Mouse (Mus musculus) right cerebral cortex, adult 2 months (tissue): ENCODE results near the gene Mkln1.
A peak's percentile ranks its signal among the peaks of the same experiment; 100 is the strongest.

Source experiments
- DNase-seq, 2 experiments: peaks; one replicate each; pipeline ENCODE4 v3.0.0; 2021 to 2022; ENCODE audit warnings: low spot score in 2 of 2

Mkln1 gene

GRCm38 (mm10) chr6:31513726-31514125 is 115.2 kb downstream of the Mkln1 start:
- DNase-seq = no peak

GRCm38 (mm10) chr6:31517681-31518337 is 119.3 kb downstream of the Mkln1 start:
- no peak for DNase-seq

DNA sequence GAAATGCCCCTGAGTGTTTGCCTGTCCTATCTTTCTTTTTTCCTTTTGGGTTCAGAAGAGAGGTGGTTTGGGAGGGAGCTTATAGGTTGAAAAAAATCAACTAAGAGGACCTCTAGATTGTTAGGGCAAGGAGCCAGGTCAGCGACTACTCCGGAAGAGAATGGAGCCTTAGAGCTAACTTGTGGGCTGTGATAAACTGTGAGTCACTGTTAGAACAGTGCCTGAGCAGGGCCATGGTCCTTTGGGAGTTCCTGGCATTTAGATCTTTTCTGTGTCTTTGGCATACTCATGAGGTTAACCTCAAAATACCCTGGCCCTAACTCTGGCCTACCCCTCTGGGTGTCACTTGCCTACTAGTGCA is 119.8 kb downstream of the Mkln1 start:
- no peak for DNase-seq

GRCm38 (mm10) chr6:31519001-31519471 is 120.5 kb downstream of the Mkln1 start:
- DNase-seq = no peak

GRCm38 (mm10) chr6:31520486-31521215 is 122.1 kb downstream of the Mkln1 start:
- DNase-seq = no peak

DNA sequence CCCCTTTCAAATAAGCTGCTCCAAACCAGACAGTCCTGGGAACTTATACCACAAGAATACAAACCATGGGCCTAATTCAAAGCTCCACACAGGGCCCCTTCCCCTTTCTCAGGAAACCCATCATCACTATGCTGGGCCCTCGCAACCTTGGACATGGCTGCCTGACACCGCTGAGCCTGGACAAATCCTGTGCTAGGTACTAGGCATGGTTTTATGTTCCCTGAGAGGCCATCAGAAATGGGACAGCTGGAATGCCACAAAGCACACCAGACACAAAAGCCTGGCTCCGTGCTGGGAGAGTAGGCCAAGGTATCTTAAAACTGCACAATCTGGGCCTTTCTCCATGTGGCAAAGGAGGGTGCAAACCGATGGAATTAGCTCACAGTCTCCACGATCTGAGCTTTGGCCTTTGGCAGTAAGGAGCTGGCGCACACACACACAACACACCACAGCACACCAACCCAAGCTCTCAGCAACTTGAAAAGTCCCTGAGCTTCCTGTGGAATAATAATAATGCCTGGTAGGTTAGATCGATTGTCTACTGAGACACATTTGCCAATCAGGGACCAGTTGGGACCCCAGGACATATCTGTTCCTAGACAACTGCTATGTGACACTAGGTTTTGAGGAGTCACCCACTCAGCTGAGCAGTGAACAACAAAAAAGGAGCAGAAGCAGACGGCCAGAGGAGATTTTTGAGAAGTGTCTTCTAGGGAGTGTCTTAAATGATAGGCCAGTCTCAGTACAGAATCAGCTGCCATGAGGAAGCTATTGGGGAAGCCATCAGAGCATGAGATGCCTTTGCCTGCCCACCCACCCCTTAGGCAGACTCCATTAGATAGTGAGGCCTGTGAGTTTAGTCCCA is 123.2 kb downstream of the Mkln1 start:
- no peak for DNase-seq

- DNase-seq = no peak
These were observed 123.9 kb downstream of the Mkln1 start for GRCm38 (mm10) chr6:31522478-31522877.

GRCm38 (mm10) chr6:31523039-31523438 is 124.5 kb downstream of the Mkln1 start:
- DNase-seq = peak; percentile 63 to 67

GRCm38 (mm10) chr6:31523657-31524056 is 125.1 kb downstream of the Mkln1 start:
- DNase-seq = no peak

DNA sequence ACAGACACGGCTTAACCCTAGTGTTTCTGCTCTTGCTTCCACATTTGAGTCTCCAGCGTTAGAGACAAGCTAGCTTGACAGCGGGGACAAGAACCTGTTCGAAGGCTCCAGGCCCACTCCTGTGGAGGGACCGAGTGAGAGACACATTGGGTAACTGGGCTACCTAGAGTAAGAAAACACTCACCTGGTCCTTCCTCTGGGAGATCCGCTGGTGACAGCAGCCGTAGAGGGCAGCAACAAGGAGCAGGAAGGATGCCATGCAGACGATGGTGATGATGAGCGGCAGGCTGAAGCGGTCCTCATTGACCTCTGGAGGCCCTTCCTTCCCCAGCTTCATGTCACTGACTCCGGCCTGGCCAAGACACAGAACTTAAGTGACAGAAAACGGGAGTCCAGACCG is 125.6 kb downstream of the Mkln1 start:
- DNase-seq = no peak

GRCm38 (mm10) chr6:31524647-31525046 is 126.1 kb downstream of the Mkln1 start:
- no peak for DNase-seq

- peak; percentile 72 to 73 for DNase-seq
These were observed 126.8 kb downstream of the Mkln1 start for GRCm38 (mm10) chr6:31525231-31525900.

DNA sequence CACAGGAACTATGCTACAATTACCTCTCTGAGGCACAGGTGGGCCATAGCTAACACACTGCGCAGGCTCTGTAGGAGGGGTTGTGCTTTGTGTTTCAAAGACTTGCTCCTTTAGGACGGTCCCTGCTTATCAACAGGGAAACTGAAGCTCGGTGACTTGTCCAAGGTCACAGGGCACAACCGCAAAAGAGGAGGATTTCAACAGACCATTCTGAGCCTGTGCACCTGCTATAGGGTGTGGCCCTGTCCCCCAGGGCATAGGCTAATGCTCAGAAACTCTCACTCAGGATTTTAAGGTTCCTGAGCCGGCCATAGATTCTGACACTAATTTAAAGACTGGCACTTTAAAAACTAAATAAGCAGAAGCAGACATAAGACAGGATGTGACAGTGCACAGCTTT is 128.4 kb downstream of the Mkln1 start:
- DNase-seq = no peak

DNA sequence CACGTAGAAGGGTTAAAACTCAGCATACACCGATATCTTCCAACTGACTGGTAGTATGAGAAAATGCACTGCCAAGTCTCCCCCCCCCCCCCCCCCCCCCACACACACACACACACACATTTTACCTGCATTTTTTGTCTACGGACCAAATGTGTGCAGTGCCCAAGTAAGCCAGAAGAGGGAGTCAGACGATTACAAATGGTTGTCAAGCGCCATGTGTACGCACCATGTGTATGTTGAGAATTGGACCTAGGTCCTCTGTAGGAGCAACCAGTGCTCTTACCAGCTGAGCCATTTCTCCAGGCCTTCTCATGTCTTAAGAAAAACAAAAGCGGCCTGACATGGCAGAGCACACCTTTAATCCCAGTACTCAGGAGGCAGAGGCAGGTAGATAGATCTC is 129.4 kb downstream of the Mkln1 start:
- peak; percentile 79 to 83 for DNase-seq

GRCm38 (mm10) chr6:31528339-31528738 is 129.8 kb downstream of the Mkln1 start:
- DNase-seq = no peak

DNA sequence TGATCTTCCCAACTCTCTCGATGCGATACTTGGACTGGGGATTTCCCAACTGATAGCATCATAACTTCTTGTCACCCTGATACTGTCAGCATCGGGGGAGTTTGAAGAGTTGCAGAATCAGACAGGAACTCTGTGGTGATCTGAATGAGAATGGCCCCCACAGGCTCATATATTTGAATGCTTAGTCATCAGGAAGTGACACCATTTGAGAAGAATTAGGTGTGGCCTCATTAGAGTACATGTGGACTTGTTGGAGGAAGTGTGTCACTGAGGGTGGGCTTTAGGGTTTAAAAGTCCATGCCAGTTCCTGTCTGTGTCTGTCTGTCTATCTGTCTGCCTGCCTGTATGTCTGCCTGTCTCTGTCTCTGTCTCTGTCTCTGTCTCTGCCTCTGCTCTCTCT is 133.3 kb downstream of the Mkln1 start:
- DNase-seq = no peak

- DNase-seq = no peak
These were observed 136.2 kb downstream of the Mkln1 start for GRCm38 (mm10) chr6:31534705-31535104.

DNA sequence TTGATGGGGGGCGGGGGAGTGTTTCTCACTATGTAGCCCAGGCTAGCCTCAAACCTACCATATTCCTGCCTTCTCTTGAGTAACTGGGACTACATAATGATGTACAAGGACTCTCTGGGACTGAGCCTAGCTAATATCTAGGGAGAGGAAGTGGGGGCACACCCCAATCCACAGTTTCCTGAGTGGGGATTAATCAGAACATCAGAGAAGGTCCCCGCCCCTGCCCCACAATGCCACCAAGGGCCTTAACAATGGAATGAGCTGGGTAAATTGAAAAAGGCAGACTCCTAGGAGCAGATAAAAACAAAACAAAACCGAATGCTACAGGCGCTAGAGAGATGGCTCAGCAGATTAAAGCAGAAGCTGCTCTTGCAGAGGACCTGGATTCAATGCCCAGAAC is 138.7 kb downstream of the Mkln1 start:
- no peak for DNase-seq

DNA sequence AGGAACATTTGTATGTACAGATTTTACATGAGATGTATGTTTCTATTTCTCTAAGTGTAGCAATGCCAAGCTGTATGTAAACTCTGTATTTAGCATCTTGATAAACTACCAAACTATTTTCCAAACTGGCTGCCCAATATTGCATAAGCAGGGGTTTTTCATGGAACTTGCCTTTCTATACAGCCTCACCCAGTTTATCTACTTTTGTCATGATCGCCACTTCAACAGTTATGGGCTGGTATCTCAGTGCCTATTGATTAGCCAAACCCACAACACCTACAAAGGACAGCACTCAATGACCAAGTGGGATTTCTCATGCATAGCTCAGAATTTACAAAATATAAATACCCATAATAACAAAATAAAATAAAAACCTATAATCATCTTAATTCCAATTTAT is 139.6 kb downstream of the Mkln1 start:
- no peak for DNase-seq

- DNase-seq = no peak
These were observed 141.5 kb downstream of the Mkln1 start for GRCm38 (mm10) chr6:31540018-31540417.

DNA sequence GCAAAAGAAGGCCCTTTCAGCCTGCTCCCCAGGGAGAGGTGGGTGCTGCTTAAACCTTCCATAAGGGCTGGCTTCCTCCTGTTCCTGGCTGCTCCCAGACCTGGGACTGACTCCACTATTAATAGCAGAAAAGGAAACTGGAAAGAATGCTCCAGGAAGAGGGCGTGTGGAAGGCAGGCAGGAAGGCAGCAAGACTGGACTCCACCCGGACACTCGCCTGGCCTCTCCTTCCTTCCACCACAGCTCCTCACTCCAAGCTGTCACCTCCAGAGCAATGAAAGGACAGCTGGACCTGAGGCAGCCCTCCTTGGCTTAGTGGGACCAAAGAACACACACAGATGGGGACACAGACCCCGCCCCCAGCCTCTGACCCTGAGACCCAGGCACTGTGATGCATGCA is 145.8 kb downstream of the Mkln1 start:
- no peak for DNase-seq
